Mouse (Mus musculus): ENCODE data around the gene Kdm6b. TPM values are rescaled to one million over a fixed set of nuclear protein-coding genes. Genes with fewer than 3 reads are reported as not detected.

Kdm6b gene
- polyA plus RNA-seq, 1 experiment = 72.1 TPM

- TF ChIP-seq GATA1 (IDR thresholded peaks at IDR 0.05; ENCODE audit: low read length) = no peak
Observed at GRCm38 (mm10) chr11:69390400-69391034, 23.0 kb downstream of the Kdm6b start.

GRCm38 (mm10) chr11:69389531-69390399 lies 23.7 kb downstream of the Kdm6b start:
- no peak for TF ChIP-seq GATA1 (IDR thresholded peaks at IDR 0.05; ENCODE audit: low read length)

- TF ChIP-seq GATA1 (IDR thresholded peaks at IDR 0.05; ENCODE audit: low read length) = no peak
Observed at GRCm38 (mm10) chr11:69388680-69389079, 24.8 kb downstream of the Kdm6b start.

- no peak for TF ChIP-seq GATA1 (IDR thresholded peaks at IDR 0.05; ENCODE audit: low read length)
Observed at GRCm38 (mm10) chr11:69386758-69387157, 26.7 kb downstream of the Kdm6b start.

DNA sequence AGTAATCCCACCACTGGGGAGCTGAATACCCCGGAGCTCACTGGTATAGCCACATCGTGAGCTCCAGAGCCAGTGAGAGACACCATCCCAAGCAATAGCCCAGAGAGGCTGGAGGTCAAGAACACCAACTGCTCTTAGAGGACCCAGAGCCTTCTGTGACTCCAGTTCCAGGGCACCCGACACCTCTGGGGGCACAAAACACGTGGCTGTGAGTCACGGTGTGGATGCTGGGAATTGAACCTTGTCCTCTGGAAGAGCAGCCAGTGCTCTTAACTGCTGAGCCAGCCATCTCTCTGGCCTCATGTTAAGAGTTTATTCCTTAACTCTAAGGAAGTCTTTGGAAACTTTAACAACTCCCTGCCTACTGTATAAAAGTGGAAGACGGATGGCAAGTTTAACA lies 28.5 kb downstream of the Kdm6b start:
- TF ChIP-seq GATA1 (IDR thresholded peaks at IDR 0.05; ENCODE audit: low read length) = no peak

- TF ChIP-seq GATA1 (IDR thresholded peaks at IDR 0.05; ENCODE audit: low read length) = no peak
Observed at GRCm38 (mm10) chr11:69382478-69383105, 30.9 kb downstream of the Kdm6b start.

DNA sequence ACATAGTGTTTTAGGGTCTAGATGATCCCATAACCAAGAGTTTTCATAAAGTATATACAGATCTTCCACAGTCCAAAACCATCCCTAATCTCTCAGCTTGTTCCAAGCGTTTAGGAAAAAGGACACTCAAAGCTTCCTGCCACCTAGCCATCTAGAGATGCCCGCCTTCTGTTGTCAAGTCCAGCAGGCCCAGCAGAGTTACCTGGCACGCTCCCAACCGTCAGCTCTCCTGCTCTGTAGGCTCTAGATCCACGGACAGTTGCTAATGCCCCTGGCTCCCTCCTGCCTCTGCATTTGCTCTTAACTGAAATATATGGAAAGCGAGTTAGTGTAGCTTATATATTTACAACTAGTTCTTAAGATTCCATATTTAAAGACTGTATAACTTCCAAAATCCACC lies 32.1 kb downstream of the Kdm6b start:
- TF ChIP-seq GATA1 (IDR thresholded peaks at IDR 0.05; ENCODE audit: low read length) = no peak

- no peak for TF ChIP-seq GATA1 (IDR thresholded peaks at IDR 0.05; ENCODE audit: low read length)
Observed at GRCm38 (mm10) chr11:69379600-69379999, 33.9 kb downstream of the Kdm6b start.

DNA sequence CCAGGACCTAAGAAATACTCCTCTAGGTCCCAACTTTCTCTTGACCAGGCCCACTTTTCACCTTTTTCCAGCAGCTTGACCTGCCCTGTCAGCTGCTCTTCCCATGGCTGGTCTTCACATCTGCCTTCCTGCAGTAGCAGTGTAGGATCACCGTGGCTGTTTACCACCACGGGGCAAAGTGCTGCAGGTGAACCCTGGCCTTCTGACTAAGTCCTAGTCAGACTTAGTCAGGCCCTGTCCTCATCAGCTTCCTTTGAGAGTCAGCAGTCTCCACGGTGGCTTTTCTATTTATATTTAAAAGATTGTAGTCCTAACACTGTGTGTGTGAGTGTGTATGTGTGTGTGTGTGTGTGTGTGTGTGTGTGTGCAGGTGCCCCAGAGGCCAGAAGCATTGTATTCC lies 35.7 kb downstream of the Kdm6b start:
- no peak for TF ChIP-seq GATA1 (IDR thresholded peaks at IDR 0.05; ENCODE audit: low read length)

GRCm38 (mm10) chr11:69375646-69376045 lies 37.8 kb downstream of the Kdm6b start:
- no peak for TF ChIP-seq GATA1 (IDR thresholded peaks at IDR 0.05; ENCODE audit: low read length)

DNA sequence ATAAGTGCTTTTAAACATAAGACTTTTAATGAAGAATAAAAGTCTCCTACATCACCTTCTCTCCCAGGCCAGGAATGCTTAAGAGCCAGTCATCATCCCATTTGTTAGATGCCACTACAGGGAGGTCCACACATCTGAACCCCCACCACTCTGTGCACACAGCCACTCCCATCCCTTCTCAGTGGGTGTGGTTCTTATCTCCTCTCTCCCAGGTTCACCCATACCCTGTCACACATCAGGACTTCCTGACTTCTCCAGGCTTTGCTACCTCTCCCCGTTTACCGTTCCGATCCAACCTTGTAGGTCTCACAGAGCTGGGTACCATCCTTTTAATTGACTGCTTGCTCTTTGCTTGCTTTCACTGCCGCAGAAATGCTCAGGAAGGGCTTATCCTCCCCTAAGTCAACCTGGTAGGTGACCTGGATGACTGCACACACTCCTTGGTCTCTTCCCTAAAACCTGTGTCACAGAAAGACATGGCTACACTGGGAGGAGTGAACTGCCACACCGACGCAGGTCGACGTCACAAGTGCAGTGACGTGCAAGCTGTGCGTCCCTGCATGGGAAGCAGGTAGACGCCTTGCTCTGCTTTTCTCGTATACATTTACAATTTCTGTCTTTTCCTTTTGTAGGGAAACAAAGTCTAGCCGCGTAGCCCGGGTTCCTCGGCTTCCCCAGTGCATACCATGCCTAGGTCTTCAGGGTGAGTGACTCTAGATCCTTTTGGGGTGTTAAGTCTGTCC lies 40.1 kb downstream of the Kdm6b start:
- TF ChIP-seq GATA1 (IDR thresholded peaks at IDR 0.05; ENCODE audit: low read length) = no peak

DNA sequence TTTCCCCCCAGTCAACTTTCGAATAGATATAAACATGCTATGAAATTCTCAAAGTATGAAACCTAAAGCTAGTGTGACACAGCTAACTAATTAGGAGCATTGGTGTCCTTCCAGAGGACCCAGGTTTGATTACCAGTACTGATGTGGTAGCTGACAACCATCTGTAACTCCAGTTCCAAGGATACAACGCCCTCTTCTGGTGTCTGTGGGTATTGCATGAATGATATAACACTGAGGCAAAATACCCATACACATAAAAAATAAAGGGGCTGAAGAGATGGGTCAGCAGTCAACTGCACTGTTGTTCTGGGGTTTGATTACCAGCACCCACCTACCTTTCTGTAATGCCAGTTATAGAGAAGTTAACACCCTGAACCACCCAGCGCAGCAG lies 40.7 kb downstream of the Kdm6b start:
- no peak for TF ChIP-seq GATA1 (IDR thresholded peaks at IDR 0.05; ENCODE audit: low read length)

- no peak for TF ChIP-seq GATA1 (IDR thresholded peaks at IDR 0.05; ENCODE audit: low read length)
Observed at GRCm38 (mm10) chr11:69372056-69372779, 41.3 kb downstream of the Kdm6b start.

GRCm38 (mm10) chr11:69371601-69372000 lies 41.9 kb downstream of the Kdm6b start:
- TF ChIP-seq GATA1 (IDR thresholded peaks at IDR 0.05; ENCODE audit: low read length) = no peak

DNA sequence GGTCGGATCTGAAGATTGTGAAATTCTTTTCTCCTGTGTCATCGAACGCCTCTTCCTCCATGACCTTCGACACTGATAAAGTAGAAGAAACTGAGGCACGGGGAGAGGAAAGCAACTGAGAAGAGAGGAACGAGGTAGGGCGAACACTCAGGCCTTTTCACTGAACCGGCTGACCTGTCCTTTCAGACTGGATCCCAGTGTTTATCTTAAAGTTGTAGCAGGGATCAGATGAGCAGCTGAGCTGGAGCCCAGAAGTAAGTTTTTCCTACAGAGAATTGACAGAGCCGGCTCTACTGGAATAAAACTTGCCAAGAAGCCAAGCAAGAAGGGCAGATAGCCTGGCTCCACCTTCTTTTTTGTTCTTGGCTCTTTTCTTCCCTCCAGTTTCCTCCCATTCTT lies 42.7 kb downstream of the Kdm6b start:
- TF ChIP-seq GATA1 (IDR thresholded peaks at IDR 0.05; ENCODE audit: low read length) = no peak
